Mouse (Mus musculus) megakaryocyte, embryonic 14.5 days (primary cell): ENCODE measurements at regions not wholly inside any gene's neighbourhood (a gene's known extent, or its start where the extent isn't known, plus 50 kb on each side); places are given as distances from the start of the nearest gene placed in this dataset.

Source experiments
- FLI1 ChIP-seq: IDR thresholded peaks from 2 replicates; pipeline ENCODE4 v1.6.1; 2012; ENCODE audit warnings: low read length, inconsistent platforms, mixed read lengths
- GATA1 ChIP-seq: IDR thresholded peaks from 3 replicates; pipeline ENCODE4 v1.6.1; 2012; ENCODE audit warnings: mixed read lengths, low read length, inconsistent platforms, borderline replicate concordance

DNA sequence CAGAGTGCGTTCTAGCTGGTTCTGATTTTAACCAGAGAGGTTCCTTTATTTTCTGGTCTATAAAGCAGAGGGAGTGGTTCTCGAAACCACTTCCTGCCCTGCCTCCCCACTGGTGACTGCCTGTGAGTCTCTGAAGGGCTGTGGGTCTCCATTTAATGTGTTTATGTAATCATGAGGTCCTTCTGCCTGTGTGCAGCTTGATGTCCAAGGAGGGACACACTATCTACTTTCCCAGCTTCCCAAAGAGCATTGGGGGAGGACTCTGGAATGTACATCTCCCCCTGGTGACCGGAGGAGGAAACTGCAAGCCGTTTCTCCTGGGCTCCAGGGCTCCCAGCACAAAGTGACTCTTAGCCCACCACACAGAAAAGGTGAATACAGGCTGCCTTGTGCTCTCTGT is 90.8 kb downstream of the Lbh start:
- TF ChIP-seq GATA1 (no peak), FLI1 (no peak)
